Mouse (Mus musculus): ENCODE data around the gene Tas1r3. TPM values are rescaled to one million over a fixed set of nuclear protein-coding genes. Genes with fewer than 3 reads are reported as not detected.

The Tas1r3 gene
- total RNA-seq, 2 experiments from 2014 or later = 0.11 to 0.15 TPM

- intact Hi-C loops (cut with DNase I) = no loop called here
- DNase-seq (ENCODE audit: low spot score in 2 of 2) = no peak
Measured at GRCm38 (mm10) chr4:155821025-155821424, 42.1 kb downstream of the Tas1r3 start.

- intact Hi-C loops (cut with DNase I) = no loop called here
- DNase-seq (ENCODE audit: low spot score in 2 of 2) = no peak
Measured at GRCm38 (mm10) chr4:155817533-155817932, 45.6 kb downstream of the Tas1r3 start.

DNA sequence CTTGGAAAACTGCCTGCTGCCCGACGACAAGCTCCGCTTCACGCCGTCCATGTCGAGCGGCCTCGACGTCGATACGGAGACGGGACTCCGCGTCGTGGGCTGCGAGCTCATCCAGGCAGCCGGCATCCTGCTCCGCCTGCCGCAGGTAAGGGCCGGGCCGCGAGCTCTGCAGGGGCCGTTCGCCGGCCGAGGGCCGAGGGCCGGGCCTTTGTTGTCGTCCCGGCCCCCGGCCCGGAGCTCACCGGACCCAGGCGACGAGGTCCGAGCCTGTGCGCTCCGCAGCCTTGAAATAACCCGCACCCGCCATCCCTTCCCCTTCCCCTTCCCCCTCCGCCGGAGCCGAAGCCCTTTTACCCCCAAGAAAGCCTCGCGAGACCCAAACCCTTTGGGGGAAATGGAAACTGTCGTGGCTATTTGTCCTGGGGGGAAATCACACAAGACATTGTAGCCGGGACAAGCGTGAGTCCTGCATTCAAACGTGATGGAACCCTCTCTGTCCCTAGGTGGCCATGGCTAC, 50.4 kb downstream of the Tas1r3 start:
- intact Hi-C loops (cut with DNase I) = no loop called here
- no peak for DNase-seq (ENCODE audit: low spot score in 2 of 2)

- intact Hi-C loops (cut with DNase I) = no loop called here
- DNase-seq (ENCODE audit: low spot score in 2 of 2) = peak; percentile 91 to 92
Measured at GRCm38 (mm10) chr4:155811929-155812664, 51.1 kb downstream of the Tas1r3 start, which contains the start of gene Ccnl2. TSS of gene Ccnl2 (plus strand) at chr4:155812489.

Small RNA genes lying within 50 kb of the gene (microRNA-seq; reads per million reads assigned to microRNA genes)
- gene Gm22991 = not detected

Other genes with a start within 250 kb of the Tas1r3 start
- gene Cdk11b, start 238.5 kb downstream of the Tas1r3 start, total RNA-seq (2021) = 10 to 100 TPM; 44.0 to 53.0 TPM
- not detected for gene Gm10563, start 218.0 kb downstream of the Tas1r3 start, total RNA-seq (2021)
- gene Mmp23, start 210.0 kb downstream of the Tas1r3 start, total RNA-seq (2021) = 1 to 10 TPM; 1.1 to 5.3 TPM
- 100 to 1,000 TPM; 113 to 122 TPM for gene Mib2, start 194.2 kb downstream of the Tas1r3 start, total RNA-seq (2021)
- gene Fndc10, start 169.0 kb downstream of the Tas1r3 start, total RNA-seq (2021) = 10 to 100 TPM; 26.4 to 35.9 TPM
- 100 to 1,000 TPM in 1 of 2 experiments, 10 to 100 TPM in 1; 87.0 to 104 TPM for gene Ssu72, start 158.6 kb downstream of the Tas1r3 start, total RNA-seq (2021)
- gene Tmem240, start 128.6 kb downstream of the Tas1r3 start, total RNA-seq (2021) = 10 to 100 TPM; 55.5 to 62.2 TPM
- 10 to 100 TPM; 37.5 to 48.3 TPM for gene Atad3a, start 102.3 kb downstream of the Tas1r3 start, total RNA-seq (2021)
- 10 to 100 TPM; 13.1 to 13.4 TPM for gene Vwa1, start 88.7 kb downstream of the Tas1r3 start, total RNA-seq (2021)
- gene Tmem88b, start 77.5 kb downstream of the Tas1r3 start, total RNA-seq (2021) = 10 to 100 TPM; 18.3 to 30.0 TPM
- not detected for gene Ankrd65, start 72.9 kb downstream of the Tas1r3 start, total RNA-seq (2021)
- gene Mrpl20, start 60.5 kb downstream of the Tas1r3 start, total RNA-seq (2021) = 10 to 100 TPM; 77.3 to 91.6 TPM
- 10 to 100 TPM; 50.4 to 84.5 TPM for gene Ccnl2, start 50.9 kb downstream of the Tas1r3 start, total RNA-seq (2021)
- gene Aurkaip1, start 32.1 kb downstream of the Tas1r3 start, total RNA-seq (2021) = 100 to 1,000 TPM in 1 of 2 experiments, 10 to 100 TPM in 1; 88.7 to 101 TPM
- gene Mxra8, start 23.7 kb downstream of the Tas1r3 start, total RNA-seq (2021) = 10 to 100 TPM in 1 of 2 experiments, 1 to 10 TPM in 1; 5.8 to 10.3 TPM
- 10 to 100 TPM; 85.8 to 91.7 TPM for gene Dvl1, start 16.0 kb downstream of the Tas1r3 start, total RNA-seq (2021)
- 10 to 100 TPM; 31.2 to 35.2 TPM for gene Cptp, start 6.1 kb upstream of the Tas1r3 start, total RNA-seq (2021)
- 10 to 100 TPM; 33.2 to 34.0 TPM for gene Ints11, start 6.2 kb upstream of the Tas1r3 start, total RNA-seq (2021)
- 10 to 100 TPM; 56.3 to 67.4 TPM for gene Pusl1, start 28.4 kb upstream of the Tas1r3 start, total RNA-seq (2021)
- 100 to 1,000 TPM; 137 to 150 TPM for gene Acap3, start 28.5 kb upstream of the Tas1r3 start, total RNA-seq (2021)
- 10 to 100 TPM; 78.8 to 80.1 TPM for gene Ube2j2, start 80.5 kb upstream of the Tas1r3 start, total RNA-seq (2021)
- 10 to 100 TPM; 18.1 to 19.5 TPM for gene C1qtnf12, start 99.0 kb upstream of the Tas1r3 start, total RNA-seq (2021)
- 10 to 100 TPM in 1 of 2 experiments, 1 to 10 TPM in 1; 9.9 to 11.1 TPM for gene B3galt6, start 129.3 kb upstream of the Tas1r3 start, total RNA-seq (2021)
- 100 to 1,000 TPM; 184 to 206 TPM for gene Sdf4, start 129.5 kb upstream of the Tas1r3 start, total RNA-seq (2021)
- 1 to 10 TPM in 1 of 2 experiments, under 1 TPM in 1; 0.39 to 1.9 TPM for gene Tnfrsf4, start 150.5 kb upstream of the Tas1r3 start, total RNA-seq (2021)
- not detected for gene Tnfrsf18, start 162.8 kb upstream of the Tas1r3 start, total RNA-seq (2021)
- not detected for gene Ttll10, start 196.1 kb upstream of the Tas1r3 start, total RNA-seq (2021)
- gene 9430015G10Rik, start 246.6 kb upstream of the Tas1r3 start, total RNA-seq (2021) = 10 to 100 TPM; 27.0 to 35.8 TPM